Mouse (Mus musculus) kidney, adult 2 months (tissue): ENCODE data around the gene Plcd1.

Experiments used
- CTCF ChIP-seq: fragments of 200-500 bp; conservative IDR thresholded peaks from 2 replicates; pipeline ENCODE4 v1.5.1; 2011; ENCODE audit warnings: low read depth, mild to moderate bottlenecking, control low read depth, low read length, moderate library complexity, mixed read lengths; ENCODE audit not compliant: insufficient read depth, insufficient read length
- POLR2A ChIP-seq: fragments of 200-500 bp; IDR thresholded peaks from one replicate; pipeline ENCODE4 v1.6.1; 2011; ENCODE audit warnings: low read depth, low read length, control low read depth

GRCm38 (mm10) chr9:119122596-119123369 is 29.5 kb upstream of the Plcd1 start:
- TF ChIP-seq CTCF, result no peak
- no peak for TF ChIP-seq POLR2A
